Mouse (Mus musculus) hindbrain, embryonic 15.5 days (tissue): Measurements from ENCODE around the gene Unc13d. TPM values are rescaled to one million over a fixed set of nuclear protein-coding genes. Genes with fewer than 3 reads are reported as not detected.

Experiments used
- ATAC-seq: fragments of 200-750 bp; cut with Nextera tagmentation; 2 replicates; pipeline ENCODE4 v1.8.0; 2017; ENCODE audit warnings: low read depth, moderate number of reproducible peaks, moderate TSS enrichment; ENCODE audit not compliant: low FRiP score
- H3K27ac ChIP-seq: fragments of 300-500 bp; sonication (generic); replicated peaks from 2 replicates; pipeline ENCODE4 v1.5.1; 2015; ENCODE audit warnings: mild to moderate bottlenecking, inconsistent platforms
- H3K27me3 ChIP-seq: fragments of 300-500 bp; sonication (generic); 2 replicates; pipeline ENCODE4 v1.6.1; 2015; ENCODE audit warnings: control low read depth, inconsistent platforms
- H3K36me3 ChIP-seq: fragments of 300-500 bp; sonication (generic); 2 replicates; pipeline ENCODE4 v1.6.1; 2015; ENCODE audit warnings: control low read depth, inconsistent platforms
- H3K4me1 ChIP-seq: fragments of 300-500 bp; sonication (generic); replicated peaks from 2 replicates; pipeline ENCODE4 v1.6.1; 2015; ENCODE audit warnings: control low read depth, inconsistent platforms
- H3K4me2 ChIP-seq: fragments of 300-500 bp; sonication (generic); 2 replicates; pipeline ENCODE4 v1.6.1; 2015; ENCODE audit warnings: moderate library complexity, mild to moderate bottlenecking, inconsistent platforms
- H3K4me3 ChIP-seq: fragments of 300-500 bp; sonication (generic); 2 replicates; pipeline ENCODE4 v1.5.1; 2015; ENCODE audit warnings: mild to moderate bottlenecking, inconsistent platforms
- H3K9ac ChIP-seq: fragments of 300-500 bp; sonication (generic); 2 replicates; pipeline ENCODE4 v1.6.1; 2015; ENCODE audit warnings: inconsistent platforms
- H3K9me3 ChIP-seq: fragments of 300-500 bp; sonication (generic); 2 replicates; pipeline ENCODE4 v1.6.1; 2016; ENCODE audit warnings: control low read depth, inconsistent platforms
- WGBS: fragments of 180-500 bp; shearing (Covaris S2); methylation state at CpG from one replicate; pipeline ENCODE4 v1.1.7; 2015; 5-methylcytosine and 5-hydroxymethylcytosine counted together
- polyA plus RNA-seq: library from polyadenylated mRNA; unstranded; fragments of >200 nt; fragmentation: Nextera tagmentation; extraction: Ambion mirVana; gene quantifications from 2 replicates; pipeline ENCODE4 v1.2.1, GENCODE M21; 2015

Unc13d gene
- polyA plus RNA-seq, 1 experiment from 2014 or later, result 1.6 TPM

- peaks cover 48% of the 10 kb centered on the region for H3K4me1 ChIP-seq
- no peaks in the 10 kb centered on the region for H3K36me3 ChIP-seq
- peaks cover 63% of the 10 kb centered on the region for H3K27me3 ChIP-seq
- no peak overlapping the region for H3K27ac ChIP-seq
- no peak for ATAC-seq
- 16% methylated on average over 19 of the region's 19 CpGs for WGBS
- 0 out of 2 replicates have a peak overlapping the region, but pooled peaks have one; percentile 40 for H3K4me3 ChIP-seq
- H3K9me3 ChIP-seq, result no peaks in the 10 kb centered on the region
- no peak overlapping the region for H3K9ac ChIP-seq
- H3K4me2 ChIP-seq, result peak overlapping the region; percentile 59
Measured at GRCm38 (mm10) chr11:116107777-116108285, 30.1 kb upstream of the Unc13d start.

GRCm38 (mm10) chr11:116106963-116107776 is 29.4 kb upstream of the Unc13d start:
- H3K27me3 ChIP-seq, result peaks cover 62% of the 10 kb centered on the region
- WGBS, result 21% methylated on average over 13 of the region's 14 CpGs
- no peaks in the 10 kb centered on the region for H3K36me3 ChIP-seq
- H3K4me1 ChIP-seq, result peaks cover 51% of the 10 kb centered on the region
- no peaks in the 10 kb centered on the region for H3K9me3 ChIP-seq
- peak overlapping the region; percentile 59 for H3K4me2 ChIP-seq
- no peak overlapping the region for H3K9ac ChIP-seq
- H3K4me3 ChIP-seq, result no peak overlapping the region
- H3K27ac ChIP-seq, result no peak overlapping the region
- no peak for ATAC-seq

GRCm38 (mm10) chr11:116106154-116106962 is 28.6 kb upstream of the Unc13d start:
- Histone ChIP-seq H3K4me2 (peak overlapping the region; percentile 18; the same call in 1 of the 2 replicates), H3K27ac (no peak overlapping the region), H3K9me3 (no peaks in the 10 kb centered on the region), H3K9ac (no peak overlapping the region), H3K4me3 (no peak overlapping the region), H3K27me3 (peaks cover 54% of the 10 kb centered on the region), H3K4me1 (peaks cover 55% of the 10 kb centered on the region), H3K36me3 (no peaks in the 10 kb centered on the region)
- ATAC-seq, result no peak
- WGBS, result 26% methylated on average over 32 of the region's 32 CpGs

- H3K4me3 ChIP-seq, result no peak overlapping the region
- H3K4me2 ChIP-seq, result no peak overlapping the region
- WGBS, result 91% methylated on average over 2 of the region's 2 CpGs
- ATAC-seq, result no peak
- H3K36me3 ChIP-seq, result no peaks in the 10 kb centered on the region
- peaks cover 51% of the 10 kb centered on the region for H3K4me1 ChIP-seq
- H3K27me3 ChIP-seq, result peaks cover 41% of the 10 kb centered on the region
- H3K9me3 ChIP-seq, result no peaks in the 10 kb centered on the region
- no peak overlapping the region for H3K9ac ChIP-seq
- no peak overlapping the region for H3K27ac ChIP-seq
Measured at GRCm38 (mm10) chr11:116105065-116105464, 27.3 kb upstream of the Unc13d start.

GRCm38 (mm10) chr11:116104006-116104646 is 26.4 kb upstream of the Unc13d start:
- Histone ChIP-seq H3K36me3 (no peaks in the 10 kb centered on the region), H3K4me1 (peaks cover 42% of the 10 kb centered on the region), H3K4me3 (no peak overlapping the region), H3K27ac (peak overlapping the region; percentile 67), H3K9me3 (no peaks in the 10 kb centered on the region), H3K9ac (no peak overlapping the region), H3K27me3 (peaks cover 31% of the 10 kb centered on the region), H3K4me2 (no peak overlapping the region)
- ATAC-seq, result peak; percentile 39; the same call in 1 of the 2 replicates
- WGBS, result 37% methylated on average over 14 of the region's 14 CpGs

GRCm38 (mm10) chr11:116103572-116103971 is 25.8 kb upstream of the Unc13d start:
- Histone ChIP-seq H3K27me3 (peaks cover 26% of the 10 kb centered on the region), H3K4me2 (no peak overlapping the region), H3K9ac (no peak overlapping the region), H3K27ac (peak overlapping the region; percentile 67), H3K36me3 (no peaks in the 10 kb centered on the region), H3K9me3 (no peaks in the 10 kb centered on the region), H3K4me1 (peaks cover 38% of the 10 kb centered on the region), H3K4me3 (no peak overlapping the region)
- no peak for ATAC-seq
- 75% methylated on average over 12 of the region's 12 CpGs for WGBS

GRCm38 (mm10) chr11:116102472-116102871 is 24.7 kb upstream of the Unc13d start:
- 54% methylated on average over 3 of the region's 4 CpGs for WGBS
- Histone ChIP-seq H3K4me2 (peak overlapping the region; percentile 19; the same call in 1 of the 2 replicates), H3K9me3 (no peaks in the 10 kb centered on the region), H3K36me3 (no peaks in the 10 kb centered on the region), H3K27ac (peak overlapping the region; percentile 79), H3K4me3 (no peak overlapping the region), H3K27me3 (peaks cover 15% of the 10 kb centered on the region), H3K9ac (no peak overlapping the region), H3K4me1 (peaks cover 32% of the 10 kb centered on the region)
- no peak for ATAC-seq

- Histone ChIP-seq H3K27ac (peak overlapping the region; percentile 79), H3K4me1 (peaks cover 29% of the 10 kb centered on the region), H3K36me3 (no peaks in the 10 kb centered on the region), H3K4me3 (no peak overlapping the region), H3K9ac (no peak overlapping the region), H3K27me3 (peaks cover 10% of the 10 kb centered on the region), H3K9me3 (no peaks in the 10 kb centered on the region), H3K4me2 (peak overlapping the region; percentile 19; the same call in 1 of the 2 replicates)
- whole genome bisulfite sequencing, result 27% methylated on average over 10 of the region's 11 CpGs
- peak; percentile 87 for ATAC-seq
Measured at GRCm38 (mm10) chr11:116101931-116102381, 24.2 kb upstream of the Unc13d start.

- H3K4me3 ChIP-seq, result no peak overlapping the region
- H3K9me3 ChIP-seq, result no peaks in the 10 kb centered on the region
- no peak for ATAC-seq
- 82% methylated on average over 7 of the region's 7 CpGs for WGBS
- H3K9ac ChIP-seq, result no peak overlapping the region
- H3K36me3 ChIP-seq, result no peaks in the 10 kb centered on the region
- H3K27me3 ChIP-seq, result no peaks in the 10 kb centered on the region; the same call in 1 of the 2 replicates
- H3K4me1 ChIP-seq, result peaks cover 25% of the 10 kb centered on the region
- H3K4me2 ChIP-seq, result no peak overlapping the region
- H3K27ac ChIP-seq, result peak overlapping the region; percentile 79
Measured at GRCm38 (mm10) chr11:116100839-116101238, 23.1 kb upstream of the Unc13d start.

- no peak overlapping the region for H3K27ac ChIP-seq
- H3K4me3 ChIP-seq, result no peak overlapping the region
- peaks cover 25% of the 10 kb centered on the region for H3K4me1 ChIP-seq
- H3K27me3 ChIP-seq, result no peaks in the 10 kb centered on the region; the same call in 1 of the 2 replicates
- H3K36me3 ChIP-seq, result no peaks in the 10 kb centered on the region
- no peak overlapping the region for H3K4me2 ChIP-seq
- 81% methylated on average over 6 of the region's 6 CpGs for WGBS
- no peaks in the 10 kb centered on the region for H3K9me3 ChIP-seq
- ATAC-seq, result no peak
- no peak overlapping the region for H3K9ac ChIP-seq
Measured at GRCm38 (mm10) chr11:116100385-116100784, 22.6 kb upstream of the Unc13d start.

- peaks cover 23% of the 10 kb centered on the region for H3K4me1 ChIP-seq
- H3K9ac ChIP-seq, result no peak overlapping the region
- no peak overlapping the region for H3K4me2 ChIP-seq
- H3K27me3 ChIP-seq, result no peaks in the 10 kb centered on the region
- 90% methylated on average over 6 of the region's 6 CpGs for WGBS
- H3K27ac ChIP-seq, result no peak overlapping the region
- no peaks in the 10 kb centered on the region for H3K36me3 ChIP-seq
- ATAC-seq, result no peak
- no peaks in the 10 kb centered on the region for H3K9me3 ChIP-seq
- no peak overlapping the region for H3K4me3 ChIP-seq
Measured at GRCm38 (mm10) chr11:116099462-116099861, 21.7 kb upstream of the Unc13d start.
